Mouse (Mus musculus): ENCODE measurements around the gene Nelfcd.

GRCm38 (mm10) chr2:174393383-174393782, 22.2 kb upstream of the Nelfcd start:
- TF ChIP-seq CTCF (IDR thresholded peaks at IDR 0.05; ENCODE audit: borderline replicate concordance, insufficient read depth, low read depth, low read length) (no peak), POLR2A (IDR thresholded peaks at IDR 0.05; ENCODE audit: borderline replicate concordance, insufficient read depth, low read length) (no peak)
